Mouse (Mus musculus) heart, embryonic 11.5 days (tissue): Measurements from ENCODE around the gene Asb2. TPM values are rescaled to one million over a fixed set of nuclear protein-coding genes. Genes with fewer than 3 reads are reported as not detected.

Source experiments
- ATAC-seq: fragments of 200-750 bp; cut with Nextera tagmentation; replicated peaks from 2 replicates; pipeline ENCODE4 v1.8.0; 2017; ENCODE audit warnings: moderate library complexity; ENCODE audit not compliant: insufficient number of reproducible peaks, low FRiP score, low TSS enrichment
- H3K27ac ChIP-seq: fragments of 300-500 bp; sonication (generic); 2 replicates; pipeline ENCODE4 v1.5.1; 2014; ENCODE audit warnings: mild to moderate bottlenecking, low read depth, low read length
- H3K27me3 ChIP-seq: fragments of 300-500 bp; sonication (generic); 2 replicates; pipeline ENCODE4 v1.6.1; 2014; ENCODE audit warnings: mild to moderate bottlenecking, low read length, mixed read lengths; ENCODE audit not compliant: control insufficient read depth, insufficient read depth
- H3K36me3 ChIP-seq: fragments of 300-500 bp; sonication (generic); 2 replicates; pipeline ENCODE4 v1.6.1; 2014; ENCODE audit warnings: mild to moderate bottlenecking, low read length, moderate library complexity, mixed read lengths; ENCODE audit not compliant: control insufficient read depth, insufficient read depth
- H3K4me1 ChIP-seq: fragments of 300-500 bp; sonication (generic); 2 replicates; pipeline ENCODE4 v1.6.1; 2014; ENCODE audit warnings: low read length; ENCODE audit not compliant: control insufficient read depth, insufficient read depth
- H3K4me2 ChIP-seq: fragments of 300-500 bp; sonication (generic); 2 replicates; pipeline ENCODE4 v1.6.1; 2014; ENCODE audit warnings: mild to moderate bottlenecking, moderate library complexity
- H3K4me3 ChIP-seq: fragments of 300-500 bp; sonication (generic); 2 replicates; pipeline ENCODE4 v1.5.1; 2014; ENCODE audit warnings: low read depth, low read length
- H3K9ac ChIP-seq: fragments of 300-500 bp; sonication (generic); 2 replicates; pipeline ENCODE4 v1.6.1; 2014; ENCODE audit warnings: mild to moderate bottlenecking, low read depth, low read length, moderate library complexity
- H3K9me3 ChIP-seq: fragments of 300-500 bp; sonication (generic); replicated peaks from 2 replicates; pipeline ENCODE4 v1.6.1; 2016; ENCODE audit warnings: low read length; ENCODE audit not compliant: control insufficient read depth
- WGBS: fragments of 180-500 bp; shearing (Covaris S2); extraction: QIAGEN DNeasy Blood & Tissue Kit; methylation state at CpG from one replicate; pipeline ENCODE4 v1.1.7; 2014; ENCODE audit not compliant: insufficient replicate concordance; 5-methylcytosine and 5-hydroxymethylcytosine counted together
- polyA plus RNA-seq: library from polyadenylated mRNA; unstranded; fragments of >200 nt; fragmentation: Nextera tagmentation; extraction: Ambion mirVana; gene quantifications from 2 replicates; pipeline ENCODE4 v1.2.1, GENCODE M21; 2014

Gene Asb2
- polyA plus RNA-seq, 1 experiment from 2014 or later = 225 TPM

DNA sequence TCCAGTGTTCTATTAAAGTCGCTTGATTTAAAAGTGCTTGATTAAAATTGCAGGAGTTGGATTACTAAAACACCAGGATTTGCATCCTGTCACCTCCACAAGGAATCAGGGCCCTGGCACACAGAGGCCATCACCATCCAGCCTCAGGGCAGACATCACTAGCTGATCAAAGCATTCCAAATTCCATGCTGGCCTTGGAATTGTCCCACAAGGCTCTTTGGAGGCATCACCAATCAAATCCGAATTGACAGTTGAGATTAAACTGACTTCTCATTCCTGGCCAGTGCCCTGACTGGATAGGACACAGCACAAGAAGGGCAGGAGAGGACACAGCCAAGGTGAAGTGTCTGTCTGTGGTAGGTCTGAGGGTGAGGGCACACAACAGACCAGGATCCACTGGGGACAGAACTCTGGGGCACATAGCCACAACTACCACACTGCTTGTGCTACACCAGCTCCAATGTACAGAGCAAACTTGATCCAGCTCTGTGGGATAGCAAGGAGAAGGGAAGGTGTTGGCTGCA, 45.0 kb downstream of the Asb2 start, which contains the start of gene Fam181a:
Gene Fam181a, plus strand, starts transcription at position 232 of the 524 bp plus-strand sequence.
- peaks cover 29% of the 10 kb centered on the region for H3K27me3 ChIP-seq
- H3K4me1 ChIP-seq = peaks cover 8% of the 10 kb centered on the region
- no peak within 1 kb of the TSS for H3K27ac ChIP-seq
- H3K36me3 ChIP-seq = no peaks in the 10 kb centered on the region
- no peak for ATAC-seq
- H3K4me2 ChIP-seq = no peak within 1 kb of the TSS
- 0 out of 2 replicates have a peak, but pooled peaks cover 3% of the 10 kb centered on the region for H3K9me3 ChIP-seq
- H3K4me3 ChIP-seq = no peak within 1 kb of the TSS
- 66% methylated on average over 2 of the region's 2 CpGs for WGBS
- no peak within 1 kb of the TSS for H3K9ac ChIP-seq

DNA sequence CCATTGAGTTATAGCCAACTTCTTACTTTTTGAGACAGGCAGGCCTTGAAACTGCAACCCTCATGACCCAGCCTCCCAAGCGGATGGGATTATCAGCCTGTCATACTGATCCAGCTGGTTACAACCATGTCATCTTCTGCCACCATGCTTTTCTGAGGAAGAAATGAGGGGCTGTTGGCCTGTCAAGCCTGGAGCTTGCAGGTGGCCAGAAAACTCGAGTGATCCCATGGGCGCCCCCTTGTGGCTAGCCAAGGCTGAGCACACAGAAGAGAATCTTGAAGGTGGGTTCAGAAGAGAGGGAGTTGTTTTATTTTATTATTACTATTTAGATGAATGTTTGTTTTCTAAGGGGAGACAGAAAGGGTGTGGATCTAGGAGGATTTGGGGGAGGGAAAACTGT, 49.1 kb downstream of the Asb2 start:
- no peak for ATAC-seq
- Histone ChIP-seq H3K4me2 (no peak overlapping the region), H3K36me3 (no peaks in the 10 kb centered on the region), H3K9ac (no peak overlapping the region), H3K4me3 (no peak overlapping the region), H3K9me3 (0 out of 2 replicates have a peak, but pooled peaks cover 3% of the 10 kb centered on the region), H3K27ac (no peak overlapping the region), H3K4me1 (no peaks in the 10 kb centered on the region), H3K27me3 (no peaks in the 10 kb centered on the region)
- WGBS = 16% methylated on average over 3 of the region's 3 CpGs

DNA sequence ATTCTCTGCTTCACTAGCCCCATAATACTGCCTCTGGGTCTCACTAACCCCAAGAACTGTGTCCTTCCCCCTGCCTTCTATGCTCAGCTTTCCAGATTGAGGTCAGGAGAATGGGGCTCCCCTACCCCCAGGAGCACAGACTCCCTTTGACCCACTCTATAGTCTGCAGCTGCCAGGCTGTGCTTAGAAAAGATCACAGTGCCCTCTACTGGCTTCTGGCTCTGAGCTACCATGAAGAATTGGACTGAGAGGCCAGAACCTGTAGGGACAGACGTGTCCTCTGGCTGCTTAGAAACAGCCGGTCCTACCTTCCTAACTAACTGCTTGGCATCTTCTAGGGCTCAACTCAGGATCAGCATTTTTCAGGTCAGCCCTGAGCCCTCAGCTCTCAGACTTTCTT, 49.6 kb downstream of the Asb2 start:
- 31% methylated on average over 2 of the region's 2 CpGs for WGBS
- no peaks in the 10 kb centered on the region for H3K4me1 ChIP-seq
- H3K27me3 ChIP-seq = no peaks in the 10 kb centered on the region
- H3K9me3 ChIP-seq = 0 out of 2 replicates have a peak, but pooled peaks cover 3% of the 10 kb centered on the region
- H3K36me3 ChIP-seq = no peaks in the 10 kb centered on the region
- H3K9ac ChIP-seq = no peak overlapping the region
- no peak overlapping the region for H3K4me2 ChIP-seq
- no peak overlapping the region for H3K27ac ChIP-seq
- ATAC-seq = no peak
- H3K4me3 ChIP-seq = no peak overlapping the region

DNA sequence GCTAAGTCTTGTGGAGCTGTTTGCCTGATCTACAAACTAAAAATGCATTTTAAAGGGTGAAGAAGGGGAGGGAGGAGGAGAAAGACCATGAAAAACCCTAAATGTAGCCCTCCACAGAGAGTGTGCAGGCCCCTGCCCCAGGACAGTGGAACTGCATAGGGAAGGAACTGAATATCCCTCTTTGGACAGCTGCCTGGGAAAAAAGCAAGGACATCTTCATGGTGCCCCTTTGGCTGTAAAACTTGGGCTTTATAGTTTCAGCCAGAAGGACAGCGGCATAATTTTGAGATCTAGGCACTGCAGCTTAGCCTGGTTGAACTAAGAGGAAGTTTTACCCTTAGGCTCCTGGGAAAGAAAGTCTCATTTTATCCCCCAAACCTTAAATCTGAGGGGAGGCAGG, 52.8 kb downstream of the Asb2 start:
- Histone ChIP-seq H3K36me3 (no peaks in the 10 kb centered on the region), H3K9me3 (no peaks in the 10 kb centered on the region), H3K4me1 (no peaks in the 10 kb centered on the region), H3K27ac (no peak overlapping the region), H3K4me2 (no peak overlapping the region), H3K9ac (no peak overlapping the region), H3K27me3 (0 out of 2 replicates have a peak, but pooled peaks cover 4% of the 10 kb centered on the region), H3K4me3 (no peak overlapping the region)
- no peak for ATAC-seq
- 88% methylated on average over 1 of the region's 1 CpGs for WGBS

DNA sequence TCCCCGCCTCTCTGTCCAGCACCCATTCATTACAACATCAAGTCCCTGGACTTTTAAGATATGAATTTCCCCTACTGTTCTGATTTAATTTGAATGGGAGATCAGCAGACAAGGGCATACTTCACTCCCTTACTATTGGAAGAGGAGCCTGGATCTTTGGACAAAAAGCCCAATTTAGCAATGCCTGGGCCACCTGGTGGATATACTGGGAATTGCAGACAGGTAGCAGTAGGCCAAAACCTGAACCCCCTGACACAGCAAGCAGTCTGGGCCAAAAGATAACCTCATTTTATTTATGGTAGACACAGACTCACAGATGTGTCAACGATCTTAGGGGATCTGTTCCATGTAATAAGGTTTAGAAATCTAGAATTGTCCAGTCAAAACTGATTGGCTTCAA, 54.2 kb downstream of the Asb2 start:
- H3K27me3 ChIP-seq = 0 out of 2 replicates have a peak, but pooled peaks cover 4% of the 10 kb centered on the region
- 49% methylated on average over 2 of the region's 2 CpGs for WGBS
- H3K4me2 ChIP-seq = no peak overlapping the region
- ATAC-seq = no peak
- no peaks in the 10 kb centered on the region for H3K36me3 ChIP-seq
- H3K4me1 ChIP-seq = no peaks in the 10 kb centered on the region
- H3K27ac ChIP-seq = no peak overlapping the region
- H3K9ac ChIP-seq = no peak overlapping the region
- no peaks in the 10 kb centered on the region for H3K9me3 ChIP-seq
- no peak overlapping the region for H3K4me3 ChIP-seq

DNA sequence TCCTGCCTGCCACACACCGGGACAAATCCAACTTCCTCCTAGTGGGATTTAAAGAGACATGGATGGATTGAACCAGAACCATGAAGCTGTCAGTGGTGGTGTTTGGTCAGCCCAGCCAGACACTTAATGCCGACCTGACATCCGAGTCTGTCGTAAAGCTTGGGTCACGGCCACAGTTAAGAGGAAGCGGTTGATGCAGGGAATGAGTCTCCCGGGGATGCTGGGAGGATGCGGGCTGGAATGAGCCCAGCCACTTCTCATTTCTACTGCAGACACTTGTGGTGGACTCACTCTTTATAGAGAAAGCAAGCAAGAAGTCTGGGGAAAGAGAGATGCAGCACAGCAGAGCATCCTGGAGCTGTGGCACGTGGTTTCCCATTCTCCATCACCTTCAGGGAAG, 55.3 kb downstream of the Asb2 start:
- Histone ChIP-seq H3K4me1 (no peaks in the 10 kb centered on the region), H3K27me3 (0 out of 2 replicates have a peak, but pooled peaks cover 4% of the 10 kb centered on the region), H3K9me3 (no peaks in the 10 kb centered on the region), H3K4me3 (no peak overlapping the region), H3K27ac (no peak overlapping the region), H3K9ac (no peak overlapping the region), H3K36me3 (no peaks in the 10 kb centered on the region), H3K4me2 (no peak overlapping the region)
- no peak for ATAC-seq
- 72% methylated on average over 9 of the region's 9 CpGs for WGBS

DNA sequence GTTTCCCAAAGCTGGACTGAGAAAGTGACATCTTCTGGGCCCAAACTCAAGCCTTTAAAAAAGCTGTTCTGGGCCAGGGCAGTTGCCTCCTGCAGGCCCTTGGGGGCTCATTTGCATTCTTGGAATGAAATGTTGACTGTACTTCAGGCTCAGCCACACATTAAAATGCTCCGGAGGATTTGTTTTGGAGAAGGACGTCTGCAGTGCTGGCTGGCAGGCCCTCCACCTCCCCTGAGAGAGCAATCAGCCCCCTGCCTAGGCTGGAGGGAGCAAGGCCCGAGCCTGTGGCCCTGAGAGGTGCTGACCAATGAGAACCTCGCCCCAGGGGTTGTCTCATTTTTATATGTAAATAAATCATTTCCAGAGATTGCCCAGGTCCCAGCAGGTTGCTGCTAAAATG, 59.5 kb downstream of the Asb2 start:
- no peaks in the 10 kb centered on the region for H3K4me1 ChIP-seq
- H3K9me3 ChIP-seq = no peaks in the 10 kb centered on the region
- no peak overlapping the region for H3K9ac ChIP-seq
- no peak overlapping the region for H3K4me2 ChIP-seq
- no peak overlapping the region for H3K27ac ChIP-seq
- ATAC-seq = no peak
- H3K4me3 ChIP-seq = no peak overlapping the region
- H3K27me3 ChIP-seq = 0 out of 2 replicates have a peak, but pooled peaks cover 4% of the 10 kb centered on the region
- WGBS = 15% methylated on average over 4 of the region's 4 CpGs
- no peaks in the 10 kb centered on the region for H3K36me3 ChIP-seq

DNA sequence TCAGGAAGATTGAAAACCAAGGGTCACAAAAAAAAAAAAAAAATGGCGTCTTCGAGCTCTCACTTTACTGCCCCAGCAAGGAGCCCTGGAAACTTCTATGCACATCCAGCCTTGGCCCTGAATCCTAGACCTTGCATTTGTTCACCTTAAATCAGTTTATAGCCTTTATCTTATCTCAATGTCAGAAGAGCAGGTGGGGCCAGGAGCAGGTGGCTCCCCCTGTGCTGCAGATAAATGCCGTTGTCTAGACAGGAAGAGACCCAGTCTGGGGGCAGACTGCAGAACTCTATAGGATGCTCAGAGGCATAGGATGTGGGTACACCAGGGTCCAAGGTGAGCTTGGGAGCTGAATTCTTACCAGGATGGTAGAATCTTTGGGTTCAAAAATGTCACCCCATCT, 63.4 kb downstream of the Asb2 start:
- H3K4me3 ChIP-seq = no peak overlapping the region
- H3K36me3 ChIP-seq = no peaks in the 10 kb centered on the region
- H3K9ac ChIP-seq = no peak overlapping the region
- H3K27ac ChIP-seq = no peak overlapping the region
- H3K9me3 ChIP-seq = no peaks in the 10 kb centered on the region
- no peak for ATAC-seq
- no peak overlapping the region for H3K4me2 ChIP-seq
- 67% methylated on average over 3 of the region's 3 CpGs for WGBS
- H3K4me1 ChIP-seq = peaks cover 11% of the 10 kb centered on the region; the same call in 1 of the 2 replicates
- no peaks in the 10 kb centered on the region for H3K27me3 ChIP-seq

DNA sequence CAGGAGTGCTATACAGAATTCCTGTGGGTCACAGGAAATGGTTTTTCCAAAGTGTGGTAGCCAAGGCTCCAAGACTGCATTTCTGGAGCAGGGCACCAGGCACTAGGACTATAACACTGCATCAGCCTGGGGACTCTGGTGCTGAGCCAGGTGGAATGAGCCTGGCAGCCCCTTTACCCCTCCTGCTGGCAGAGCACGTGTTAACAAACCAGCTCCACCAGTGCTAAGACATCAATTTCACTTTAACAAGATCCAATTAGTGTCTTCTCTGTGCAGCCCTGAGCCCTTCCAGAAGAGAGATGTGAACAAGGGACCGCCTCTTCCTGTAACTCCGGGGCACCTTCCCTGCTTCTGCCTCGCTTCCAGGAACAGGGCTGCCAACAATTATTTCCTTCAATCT, 68.5 kb downstream of the Asb2 start:
- Histone ChIP-seq H3K27me3 (no peaks in the 10 kb centered on the region), H3K9ac (no peak overlapping the region), H3K27ac (no peak overlapping the region), H3K9me3 (no peaks in the 10 kb centered on the region), H3K4me3 (no peak overlapping the region), H3K36me3 (no peaks in the 10 kb centered on the region), H3K4me2 (no peak overlapping the region), H3K4me1 (peaks cover 11% of the 10 kb centered on the region; the same call in 1 of the 2 replicates)
- WGBS = 71% methylated on average over 4 of the region's 4 CpGs
- no peak for ATAC-seq
